Mouse (Mus musculus) CH12.LX (cell line): Measurements from ENCODE around the gene AC124502.3. TPM values are rescaled to one million over a fixed set of nuclear protein-coding genes. Genes with fewer than 3 reads are reported as not detected.
"Not testable (repeated sequence)": the region's sequence is repeated elsewhere in the genome, so short reads cannot be mapped to it uniquely, and the experiment has no call there.

Experiments
- DNase-seq: peaks from one replicate; pipeline ENCODE4 v3.0.0-alpha.2; 2013; ENCODE audit errors: extremely low read depth
- H3K27ac ChIP-seq: 2 replicates; pipeline ENCODE4 v1.5.1; 2012; ENCODE audit warnings: low read depth, mild to moderate bottlenecking, control low read depth, moderate library complexity; ENCODE audit not compliant: insufficient read depth
- H3K27me3 ChIP-seq: replicated peaks from 2 replicates; pipeline ENCODE3; 2012; ENCODE audit warnings: inconsistent platforms
- H3K36me3 ChIP-seq, 2 experiments: replicated peaks in 1 of 2; 2 replicates each; pipeline versions ENCODE3 to v1.6.1; 2012; ENCODE audit warnings: inconsistent platforms in 1 of 2, low read length in 1 of 2, mild to moderate bottlenecking in 1 of 2, mixed read lengths in 1 of 2, moderate library complexity in 1 of 2; ENCODE audit not compliant: control insufficient read depth in 1 of 2, insufficient read depth in 1 of 2
- H3K4me1 ChIP-seq, 2 experiments: 2 replicates each; pipeline ENCODE4 v1.6.1; 2012; ENCODE audit warnings: inconsistent platforms in 1 of 2, moderate library complexity in 1 of 2; ENCODE audit not compliant: insufficient read depth in 2 of 2, control insufficient read depth in 1 of 2
- H3K4me2 ChIP-seq: 2 replicates; pipeline ENCODE4 v1.6.1; 2012; ENCODE audit warnings: low read depth, mild to moderate bottlenecking, control low read depth; ENCODE audit not compliant: poor library complexity, insufficient read depth, severe bottlenecking
- H3K4me3 ChIP-seq, 3 experiments: fragments of 150-350 bp in 1 of 3; sonication (generic) in 1 of 3; replicated peaks in 1 of 3; 2 replicates each; pipeline versions ENCODE3 to v1.5.1; 2011 to 2012; ENCODE audit warnings: low read depth in 2 of 3, low read length in 2 of 3, mild to moderate bottlenecking in 2 of 3, moderate library complexity in 2 of 3, control low read depth in 1 of 3, improper control_type of control experiment in 1 of 3, inconsistent platforms in 1 of 3, mixed read lengths in 1 of 3; ENCODE audit not compliant: poor library complexity in 1 of 3
- H3K79me2 ChIP-seq: replicated peaks from 2 replicates; pipeline ENCODE4 v1.6.1; 2012; ENCODE audit warnings: mild to moderate bottlenecking, moderate library complexity; ENCODE audit not compliant: control insufficient read depth, poor library complexity, insufficient read depth, severe bottlenecking; ENCODE audit errors: extremely low read depth
- H3K9ac ChIP-seq: 2 replicates; pipeline ENCODE4 v1.6.1; 2012; ENCODE audit warnings: low read depth, mild to moderate bottlenecking, control low read depth, moderate library complexity; ENCODE audit not compliant: insufficient read depth
- H3K9me3 ChIP-seq: replicated peaks from 2 replicates; pipeline ENCODE3; 2012; ENCODE audit warnings: low read length, inconsistent platforms, mixed read lengths
- BHLHE40 ChIP-seq: IDR thresholded peaks from 2 replicates; pipeline ENCODE4 v1.6.1; 2011; ENCODE audit warnings: mild to moderate bottlenecking, low read depth, low read length, improper control_type of control experiment
- CHD1 ChIP-seq: IDR thresholded peaks from 2 replicates; pipeline ENCODE4 v1.6.1; 2012; ENCODE audit warnings: low read depth, low read length, improper control_type of control experiment, inconsistent platforms
- CHD2 ChIP-seq: IDR thresholded peaks from 2 replicates; pipeline ENCODE4 v1.6.1; 2011; ENCODE audit warnings: low read length, improper control_type of control experiment
- CTCF ChIP-seq, 2 experiments: IDR thresholded peaks in 1 of 2; conservative IDR thresholded peaks in 1 of 2; 2 replicates each; pipeline ENCODE4 v1.5.1; 2011 to 2012; ENCODE audit warnings: low read depth in 2 of 2, low read length in 2 of 2, improper control_type of control experiment in 1 of 2, inconsistent platforms in 1 of 2, mild to moderate bottlenecking in 1 of 2, moderate library complexity in 1 of 2
- E2F4 ChIP-seq: IDR thresholded peaks from 2 replicates; pipeline ENCODE4 v1.6.1; 2011; ENCODE audit warnings: low read depth, low read length, improper control_type of control experiment; ENCODE audit not compliant: insufficient replicate concordance
- ELF1 ChIP-seq: IDR thresholded peaks from 2 replicates; pipeline ENCODE4 v1.6.1; 2014; ENCODE audit warnings: low read depth, mild to moderate bottlenecking, inconsistent platforms, low read length, improper control_type of control experiment
- ETS1 ChIP-seq: conservative IDR thresholded peaks from 2 replicates; pipeline ENCODE4 v1.6.1; 2012; ENCODE audit warnings: low read depth, mild to moderate bottlenecking, inconsistent platforms, low read length, improper control_type of control experiment, moderate library complexity
- GABPA ChIP-seq: IDR thresholded peaks from 2 replicates; pipeline ENCODE4 v1.6.1; 2012; ENCODE audit warnings: low read depth, low read length, improper control_type of control experiment, inconsistent platforms; ENCODE audit not compliant: insufficient replicate concordance
- HCFC1 ChIP-seq: IDR thresholded peaks from 2 replicates; pipeline ENCODE4 v1.6.1; 2012; ENCODE audit warnings: low read depth, mild to moderate bottlenecking, inconsistent platforms, low read length, improper control_type of control experiment
- JUN ChIP-seq: IDR thresholded peaks from 2 replicates; pipeline ENCODE4 v1.6.1; 2011; ENCODE audit warnings: low read depth, mild to moderate bottlenecking, low read length, improper control_type of control experiment, moderate library complexity; ENCODE audit not compliant: insufficient read depth
- JUND ChIP-seq: conservative IDR thresholded peaks from 2 replicates; pipeline ENCODE4 v1.6.1; 2011; ENCODE audit warnings: low read depth, low read length, improper control_type of control experiment
- KAT2A ChIP-seq: IDR thresholded peaks from 2 replicates; pipeline ENCODE4 v1.6.1; 2012; ENCODE audit warnings: low read length, improper control_type of control experiment, inconsistent platforms; ENCODE audit not compliant: insufficient replicate concordance
- MAFK ChIP-seq: IDR thresholded peaks from 2 replicates; pipeline ENCODE4 v1.6.1; 2011; ENCODE audit warnings: low read length, improper control_type of control experiment; ENCODE audit not compliant: insufficient replicate concordance
- MEF2A ChIP-seq: IDR thresholded peaks from 2 replicates; pipeline ENCODE4 v1.6.1; 2014; ENCODE audit warnings: low read depth, mild to moderate bottlenecking, inconsistent platforms, low read length, improper control_type of control experiment, borderline replicate concordance
- MYC ChIP-seq: IDR thresholded peaks from 2 replicates; pipeline ENCODE4 v1.6.1; 2011; ENCODE audit warnings: low read depth, mild to moderate bottlenecking, improper control_type of control experiment, low read length
- NELFE ChIP-seq: IDR thresholded peaks from 2 replicates; pipeline ENCODE4 v1.6.1; 2011; ENCODE audit warnings: low read depth, low read length, improper control_type of control experiment
- NRF1 ChIP-seq: IDR thresholded peaks from 2 replicates; pipeline ENCODE4 v1.6.1; 2014; ENCODE audit warnings: low read depth, mild to moderate bottlenecking, inconsistent platforms, low read length, improper control_type of control experiment, moderate library complexity
- POLR2A ChIP-seq: IDR thresholded peaks from 2 replicates; pipeline ENCODE4 v1.6.1; 2011; ENCODE audit warnings: low read depth, mild to moderate bottlenecking, improper control_type of control experiment, low read length
- POLR2AphosphoS2 ChIP-seq: IDR thresholded peaks from 2 replicates; pipeline ENCODE4 v1.6.1; 2011; ENCODE audit warnings: low read depth, low read length, improper control_type of control experiment
- RAD21 ChIP-seq: IDR thresholded peaks from 2 replicates; pipeline ENCODE4 v1.6.1; 2011; ENCODE audit warnings: low read depth, mild to moderate bottlenecking, low read length, improper control_type of control experiment, moderate library complexity
- RCOR1 ChIP-seq: conservative IDR thresholded peaks from 2 replicates; pipeline ENCODE4 v1.6.1; 2012; ENCODE audit warnings: low read depth, mild to moderate bottlenecking, inconsistent platforms, low read length, improper control_type of control experiment
- SIN3A ChIP-seq: IDR thresholded peaks from 2 replicates; pipeline ENCODE4 v1.6.1; 2012; ENCODE audit warnings: low read length, improper control_type of control experiment, inconsistent platforms
- SMC3 ChIP-seq: IDR thresholded peaks from 2 replicates; pipeline ENCODE4 v1.6.1; 2011; ENCODE audit warnings: low read depth, low read length, improper control_type of control experiment
- TBP ChIP-seq: conservative IDR thresholded peaks from 2 replicates; pipeline ENCODE4 v1.6.1; 2011; ENCODE audit warnings: low read depth, low read length, improper control_type of control experiment
- UBTF ChIP-seq: IDR thresholded peaks from 2 replicates; pipeline ENCODE4 v1.6.1; 2012; ENCODE audit warnings: low read depth, mild to moderate bottlenecking, inconsistent platforms, low read length, improper control_type of control experiment, moderate library complexity
- USF1 ChIP-seq: IDR thresholded peaks from 2 replicates; pipeline ENCODE4 v1.6.1; 2014; ENCODE audit warnings: low read depth, mild to moderate bottlenecking, inconsistent platforms, low read length, improper control_type of control experiment
- USF2 ChIP-seq: conservative IDR thresholded peaks from 2 replicates; pipeline ENCODE4 v1.6.1; 2011; ENCODE audit warnings: low read depth, low read length, improper control_type of control experiment
- ZKSCAN1 ChIP-seq: IDR thresholded peaks from 2 replicates; pipeline ENCODE4 v1.6.1; 2012; ENCODE audit warnings: low read depth, inconsistent platforms, low read length, improper control_type of control experiment, borderline replicate concordance
- ZMIZ1 ChIP-seq: IDR thresholded peaks from 2 replicates; pipeline ENCODE4 v1.6.1; 2012; ENCODE audit warnings: low read depth, mild to moderate bottlenecking, inconsistent platforms, low read length, improper control_type of control experiment
- ZNF384 ChIP-seq: IDR thresholded peaks from 2 replicates; pipeline ENCODE4 v1.6.1; 2012; ENCODE audit warnings: low read depth, low read length, improper control_type of control experiment, inconsistent platforms
- dilution Hi-C: fragments of 300-500 bp; cut with MboI; formaldehyde crosslinking; loops from 2 replicates; pipeline ENCODE4 v1.14.3; 2020; ENCODE audit warnings: low sequenced_read_pairs; ENCODE audit not compliant: extremely low pct_unique_long_range_greater_than_20kb, extremely low pct_ligation_motif_present
- in situ Hi-C: fragments of 300-500 bp; cut with MboI; formaldehyde crosslinking; loops from 3 replicates; pipeline ENCODE4 v1.14.3; 2019; ENCODE audit warnings: low sequenced_read_pairs, low pct_ligation_motif_present, low pct_unique_long_range_greater_than_20kb, mixed read lengths
- polyA plus RNA-seq: library from polyadenylated mRNA; unstranded; fragments of >175 nt; gene quantifications from 2 replicates; pipeline ENCODE4 v1.2.1, GENCODE M21; 2012; ENCODE audit warnings: low read depth; ENCODE audit not compliant: insufficient read length
- total RNA-seq, 2 experiments: library from RNA; depleted of rRNA; stranded (reverse); fragments of 300-350 nt in 1 of 2; fragments of >200 nt in 1 of 2; gene quantifications; 2 replicates each; pipeline ENCODE4 v1.2.3; 2012 to 2014

Gene AC124502.3
- total and polyA plus RNA-seq, 3 experiments: 0.15 to 2.1 (median 0.29) TPM

DNA sequence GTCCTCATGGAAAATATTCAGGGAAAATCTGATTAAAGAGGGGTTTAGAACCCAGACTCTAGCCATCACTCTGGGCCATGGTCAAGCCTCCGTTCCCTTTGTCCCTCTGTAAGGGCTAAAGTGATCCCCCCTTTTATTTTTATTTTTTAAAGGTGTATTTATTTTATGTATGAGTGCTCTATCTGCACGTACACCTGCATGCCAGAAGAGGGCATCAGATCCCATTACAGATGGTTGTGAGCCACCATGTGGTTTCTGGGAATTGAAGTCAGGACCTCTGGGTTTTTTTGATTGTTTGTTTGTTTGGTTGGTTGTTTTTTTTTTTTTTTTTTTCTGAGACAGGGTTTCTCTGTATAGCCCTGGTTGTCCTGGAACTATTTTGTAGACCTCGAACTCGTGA is 47.8 kb downstream of the AC124502.3 start:
- peak in 1 of 2 experiments; percentile 34; a peak in 2 of 4 replicates for TF ChIP-seq CTCF (conservative IDR thresholded peaks at IDR 0.05 in 1 of 2, IDR thresholded peaks at IDR 0.05 in 1 of 2; ENCODE audit: low read depth in 2 of 2, low read length in 2 of 2)
- DNase-seq, dilution Hi-C loops, H3K9ac ChIP-seq, H3K27ac ChIP-seq, H3K9me3 ChIP-seq, H3K79me2 ChIP-seq, H3K4me3 ChIP-seq, H3K4me2 ChIP-seq: not testable (repeated sequence)
- peaks cover 12 to 21% of the 10 kb centered on the region in 2 experiments for H3K36me3 ChIP-seq
- peaks cover 15 to 18% of the 10 kb centered on the region in 2 experiments for H3K4me1 ChIP-seq
- in situ Hi-C loops: loop anchor here (5.0 kb wide), 1 partner anchor 44 kb away; the partner anchor contains the start of gene Brms1
- peaks cover 42% of the 10 kb centered on the region for H3K27me3 ChIP-seq

DNA sequence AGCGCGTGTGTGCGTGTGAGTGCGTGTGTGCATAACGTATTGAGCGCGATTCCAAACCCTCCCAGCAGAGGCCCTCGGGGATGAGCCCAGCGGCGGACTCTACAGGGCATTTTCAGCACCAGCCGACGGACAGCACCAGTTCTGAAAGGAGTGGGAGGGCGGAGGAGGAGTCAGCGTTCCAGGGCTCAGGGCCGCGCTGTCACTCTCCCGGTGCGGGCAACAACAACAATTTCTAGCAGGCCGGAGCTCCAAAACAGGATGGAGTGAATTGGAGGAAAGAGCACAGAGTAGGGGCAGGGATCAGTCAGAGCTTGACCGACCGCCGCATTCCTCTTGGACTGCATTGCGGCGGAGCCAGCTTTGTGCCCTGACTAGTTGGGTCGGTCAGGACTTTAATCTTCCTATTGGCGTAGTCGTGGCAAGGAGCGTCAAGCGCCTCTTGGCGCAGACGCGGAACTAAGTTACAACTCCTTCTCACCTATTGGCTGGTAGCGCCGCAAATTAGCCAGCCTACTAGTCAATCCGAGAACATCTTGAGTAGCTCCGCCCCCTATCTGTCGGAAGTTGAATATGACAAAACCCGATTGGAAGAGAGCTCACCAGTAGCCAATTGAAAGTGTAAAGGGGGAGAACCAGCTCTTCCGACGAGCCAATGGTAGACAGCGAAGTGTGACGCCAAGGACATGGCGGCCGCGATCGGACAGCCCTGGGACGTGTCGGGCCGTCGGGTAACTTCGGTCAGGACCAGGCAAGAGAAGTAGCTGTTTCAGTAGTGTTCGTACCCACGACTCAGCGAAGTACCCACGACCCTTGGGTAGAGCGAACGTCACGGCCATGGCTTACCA is 49.4 kb downstream of the AC124502.3 start, which contains the start of gene Yif1a:
Gene Yif1a, plus strand, starts transcription at position 655 of the 845 bp plus-strand sequence.
- Histone ChIP-seq H3K4me3 (peak within 1 kb of the TSS; percentile 86 to 93 (median 88)), H3K27me3 (peaks cover 27% of the 10 kb centered on the region)
- peak; percentile 30 for TF ChIP-seq SMC3
- no peak for TF ChIP-seq JUN
- TF ChIP-seq CHD1: no peak
- no peak for TF ChIP-seq E2F4
- TF ChIP-seq ZMIZ1: no peak
- no peak for TF ChIP-seq JUND
- no peak for TF ChIP-seq ETS1
- TF ChIP-seq RCOR1: no peak
- TF ChIP-seq ZNF384: no peak
- TF ChIP-seq NELFE: peak; percentile 71
- TF ChIP-seq UBTF: 0 out of 2 replicates have a peak, but pooled peaks have one; percentile 18
- no peak for TF ChIP-seq ZKSCAN1
- no peak for TF ChIP-seq MAFK
- TF ChIP-seq NRF1: peak; percentile 86
- TF ChIP-seq MEF2A: no peak
- TF ChIP-seq POLR2A: peak; percentile 89
- no peak for TF ChIP-seq RAD21
- no peak for TF ChIP-seq USF2
- peak; percentile 100 for TF ChIP-seq SIN3A
- TF ChIP-seq CTCF (conservative IDR thresholded peaks at IDR 0.05 in 1 of 2, IDR thresholded peaks at IDR 0.05 in 1 of 2; ENCODE audit: low read depth in 2 of 2, low read length in 2 of 2): peak in 1 of 2 experiments; percentile 60; a peak in 2 of 4 replicates
- no peak for TF ChIP-seq MYC
- peak; percentile 81 for TF ChIP-seq HCFC1
- 0 out of 2 replicates have a peak, but pooled peaks have one; percentile 27 for TF ChIP-seq TBP
- TF ChIP-seq CHD2: peak; percentile 86
- peak; percentile 94 for TF ChIP-seq ELF1
- TF ChIP-seq GABPA: no peak; the same call in 1 of the 2 replicates
- no peak for TF ChIP-seq BHLHE40
- 0 out of 2 replicates have a peak, but pooled peaks have one; percentile 18 for TF ChIP-seq KAT2A
- no peak for TF ChIP-seq USF1
- no peak for TF ChIP-seq POLR2AphosphoS2

More for the DNA sequence above, 49.4 kb downstream of the AC124502.3 start, which contains the start of gene Yif1a:
- H3K4me1 ChIP-seq: peaks cover 12 to 15% of the 10 kb centered on the region in 2 experiments
- H3K9ac ChIP-seq: peak within 1 kb of the TSS; percentile 42
- peak; percentile 100 for DNase-seq
- H3K9me3 ChIP-seq: peaks cover 3% of the 10 kb centered on the region
- in situ Hi-C loops (loop anchor here (5.0 kb wide), 1 partner anchor 46 kb away; the partner anchor contains the start of gene Brms1), dilution Hi-C loops (no loop called here)
- H3K36me3 ChIP-seq: peaks cover 24 to 37% of the 10 kb centered on the region in 2 experiments
- H3K4me2 ChIP-seq: peak within 1 kb of the TSS; percentile 75
- H3K27ac ChIP-seq: peak within 1 kb of the TSS; percentile 48
- H3K79me2 ChIP-seq: no peaks in the 10 kb centered on the region
